Mouse (Mus musculus) urinary bladder, postnatal 4 days (tissue): ENCODE measurements around the gene Rsph1.

Experiments
- DNase-seq, 2 experiments: peaks; one replicate each; pipeline ENCODE4 v3.0.0; 2021 to 2022; ENCODE audit warnings: low spot score in 2 of 2

Rsph1 gene

DNA sequence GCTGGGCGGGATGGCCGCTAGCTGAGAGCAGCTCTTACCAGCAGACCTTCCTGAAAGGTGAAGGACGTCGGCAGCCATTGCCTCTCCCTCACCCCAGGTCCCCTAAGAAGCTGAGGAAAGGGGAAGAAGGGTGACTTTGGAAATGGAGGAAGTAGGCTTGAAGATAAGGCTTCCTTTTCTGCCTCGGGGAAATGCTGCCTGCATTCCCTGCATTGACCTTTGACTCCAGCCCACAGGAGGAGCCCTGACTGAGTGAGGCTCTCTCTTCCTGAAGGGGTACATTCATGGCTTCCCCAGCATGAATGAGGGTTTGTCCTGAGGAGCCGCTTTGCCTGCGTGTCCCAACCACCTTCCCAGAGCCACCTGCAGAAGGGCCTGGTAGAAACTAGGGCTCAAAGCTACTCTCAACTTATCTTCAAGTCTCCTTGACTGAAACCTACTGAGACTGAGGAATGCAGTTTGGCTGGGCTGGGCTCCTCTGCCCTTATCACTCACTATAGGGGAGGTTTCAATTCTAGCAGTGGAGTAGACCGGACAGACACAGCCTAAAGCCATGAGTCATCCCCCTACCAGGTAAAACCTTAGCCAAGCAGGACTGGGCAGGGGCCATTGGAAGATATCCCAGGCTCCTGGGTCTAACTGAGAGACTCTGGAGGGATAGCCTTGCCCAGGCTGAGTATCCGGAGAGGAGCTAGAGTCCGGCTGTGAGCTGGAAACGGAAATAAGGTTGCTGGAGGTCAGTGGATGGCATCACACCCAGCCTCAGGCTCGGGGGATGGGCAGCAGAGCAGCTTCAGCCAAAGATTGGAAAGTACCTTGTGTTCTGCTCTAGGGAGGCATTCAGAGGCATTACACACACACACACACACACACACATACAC, 28.0 kb upstream of the Rsph1 start:
- DNase-seq = peak in 1 of 2 experiments; percentile 59

GRCm38 (mm10) chr17:31303401-31303800, 26.2 kb upstream of the Rsph1 start:
- no peak for DNase-seq

DNA sequence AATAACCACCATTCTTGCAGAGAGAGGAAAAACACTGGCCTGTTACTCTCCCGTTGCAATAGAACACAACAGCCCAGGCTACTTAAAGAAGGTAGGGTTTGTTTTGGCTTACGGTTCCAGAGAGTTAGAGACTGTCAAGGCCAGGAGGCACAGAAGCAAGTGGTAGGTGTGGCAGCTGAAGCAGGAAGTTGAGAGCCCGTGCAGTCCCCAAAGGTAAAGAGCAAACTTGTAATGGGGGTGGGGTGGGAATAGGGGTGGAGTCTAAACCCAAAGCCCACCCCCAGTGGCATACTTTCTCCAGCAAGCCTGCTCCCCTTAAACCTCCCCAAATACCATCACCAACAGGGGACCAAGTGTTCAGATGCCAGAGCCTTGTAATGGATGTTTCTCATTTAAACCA, 23.6 kb upstream of the Rsph1 start:
- no peak for DNase-seq

DNA sequence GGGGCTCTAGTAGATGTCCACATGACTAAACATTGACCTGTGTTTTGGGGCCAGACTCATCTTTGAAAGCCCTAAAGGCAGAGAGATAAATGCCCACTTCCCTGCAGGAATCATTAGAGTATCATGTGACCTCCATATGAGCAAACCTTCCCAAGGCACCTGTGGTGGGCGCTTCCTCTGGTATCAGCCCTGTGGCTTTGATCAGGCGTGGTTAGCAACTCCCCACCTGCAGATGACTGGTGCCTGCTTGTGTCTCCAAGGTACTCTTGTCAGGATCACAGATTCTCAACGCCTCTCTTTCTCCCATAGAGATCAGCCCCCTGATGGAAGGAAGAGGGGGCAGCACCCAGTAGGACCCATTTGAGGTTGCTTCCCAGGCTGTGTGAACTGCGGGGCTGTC, 22.8 kb upstream of the Rsph1 start:
- no peak for DNase-seq

DNA sequence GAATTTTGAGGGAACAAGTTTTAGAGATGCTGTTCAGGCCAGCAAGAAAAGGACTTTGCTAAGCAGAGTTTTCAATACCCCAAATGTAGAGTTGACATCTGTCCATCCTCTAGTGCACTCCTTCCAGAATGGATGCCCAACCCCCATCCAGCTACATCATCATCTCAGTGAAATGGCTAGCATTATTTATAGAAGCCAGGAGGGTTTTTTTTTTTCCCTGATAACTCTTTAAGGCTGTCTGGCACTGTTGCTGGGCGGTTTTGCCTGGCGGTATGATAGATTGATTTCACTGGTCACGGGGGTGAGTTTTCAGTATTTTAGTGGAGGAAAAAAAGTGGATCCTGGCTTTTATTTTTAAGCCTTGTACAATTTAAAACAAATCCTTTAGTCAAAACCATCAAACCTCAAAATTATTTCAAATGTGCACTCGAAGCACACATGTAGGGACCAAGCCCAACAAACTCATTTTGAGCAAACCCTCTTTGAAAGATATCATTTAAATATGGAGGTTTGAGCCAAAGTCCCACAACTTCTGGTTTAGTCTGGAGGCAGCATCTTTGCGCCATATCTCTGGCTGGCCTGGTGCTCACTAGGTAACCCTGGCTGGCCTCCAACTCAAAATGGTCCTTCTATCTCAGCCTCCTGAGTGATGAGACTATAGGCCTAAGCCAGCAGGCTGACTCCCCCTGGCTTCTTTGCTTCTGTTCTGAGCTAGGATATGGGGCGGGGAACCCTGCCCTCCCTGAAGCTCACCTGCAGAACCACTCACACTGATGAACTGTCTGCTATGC, 21.4 kb upstream of the Rsph1 start:
- no peak for DNase-seq

DNA sequence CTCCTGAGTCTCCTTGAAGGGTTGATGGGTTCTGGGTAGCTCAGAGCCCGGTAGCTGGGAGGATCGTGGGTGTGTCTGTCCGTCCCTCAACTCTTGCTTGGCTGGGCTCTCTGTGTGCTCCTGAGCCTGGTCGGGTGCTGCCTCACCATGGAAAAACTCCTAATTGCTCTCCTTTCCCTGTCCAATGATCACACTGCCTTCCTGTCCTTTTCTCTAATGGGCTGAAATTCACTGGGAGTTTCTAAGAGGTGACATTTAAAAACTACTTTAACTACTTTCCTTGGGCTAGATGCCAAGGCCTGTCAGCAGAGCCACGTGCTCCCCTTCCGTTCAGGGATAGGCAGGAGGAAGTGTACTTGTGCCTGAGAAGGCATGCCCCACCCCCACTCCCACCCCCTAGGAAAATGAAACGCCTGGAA, 20.3 kb upstream of the Rsph1 start:
- no peak for DNase-seq

DNA sequence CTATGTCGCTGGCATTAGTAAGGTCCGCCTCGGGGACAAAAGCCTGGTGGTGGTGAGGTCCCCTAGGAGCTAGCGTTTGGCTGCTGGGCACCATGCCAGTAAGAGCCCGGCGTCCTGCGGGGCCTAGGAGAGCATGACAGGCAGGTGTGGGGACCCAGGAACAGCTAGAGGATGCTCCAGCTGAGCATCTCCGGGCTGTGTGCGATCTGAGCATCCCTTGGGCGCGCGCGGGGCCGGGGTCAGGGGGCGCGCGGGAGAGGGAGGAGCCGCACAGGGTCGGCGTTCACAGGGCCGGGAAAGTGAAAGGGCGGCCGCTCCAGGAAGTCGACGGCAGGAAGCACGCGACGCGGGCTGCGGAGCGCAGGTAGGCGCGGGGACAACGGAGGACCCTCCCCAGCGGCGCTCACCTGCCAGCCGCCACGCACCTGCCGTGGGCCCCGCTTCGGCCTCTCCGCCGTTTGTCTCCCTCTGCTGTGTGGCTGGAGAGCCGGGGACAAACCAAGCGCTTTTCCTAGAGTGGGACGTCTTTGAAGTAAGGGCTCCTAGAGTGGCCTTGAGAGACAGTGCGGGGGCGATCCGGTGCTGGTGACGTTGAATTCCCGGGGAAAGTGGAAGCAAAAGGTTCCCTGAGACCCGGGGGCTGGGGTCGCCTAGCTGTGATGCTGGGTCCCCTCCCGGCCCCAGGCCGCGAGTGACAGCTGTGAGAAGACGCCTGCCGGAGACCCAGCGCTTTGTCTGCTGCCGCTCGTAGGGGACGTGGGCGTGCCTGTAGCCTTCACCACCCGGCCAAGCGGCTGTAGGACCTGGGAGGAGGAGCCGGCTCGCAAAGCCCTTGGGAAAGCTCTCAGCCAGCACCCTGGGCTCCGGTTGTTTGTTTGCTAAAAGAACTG, 19.0 kb upstream of the Rsph1 start:
- DNase-seq = peak; percentile 79 to 81

DNA sequence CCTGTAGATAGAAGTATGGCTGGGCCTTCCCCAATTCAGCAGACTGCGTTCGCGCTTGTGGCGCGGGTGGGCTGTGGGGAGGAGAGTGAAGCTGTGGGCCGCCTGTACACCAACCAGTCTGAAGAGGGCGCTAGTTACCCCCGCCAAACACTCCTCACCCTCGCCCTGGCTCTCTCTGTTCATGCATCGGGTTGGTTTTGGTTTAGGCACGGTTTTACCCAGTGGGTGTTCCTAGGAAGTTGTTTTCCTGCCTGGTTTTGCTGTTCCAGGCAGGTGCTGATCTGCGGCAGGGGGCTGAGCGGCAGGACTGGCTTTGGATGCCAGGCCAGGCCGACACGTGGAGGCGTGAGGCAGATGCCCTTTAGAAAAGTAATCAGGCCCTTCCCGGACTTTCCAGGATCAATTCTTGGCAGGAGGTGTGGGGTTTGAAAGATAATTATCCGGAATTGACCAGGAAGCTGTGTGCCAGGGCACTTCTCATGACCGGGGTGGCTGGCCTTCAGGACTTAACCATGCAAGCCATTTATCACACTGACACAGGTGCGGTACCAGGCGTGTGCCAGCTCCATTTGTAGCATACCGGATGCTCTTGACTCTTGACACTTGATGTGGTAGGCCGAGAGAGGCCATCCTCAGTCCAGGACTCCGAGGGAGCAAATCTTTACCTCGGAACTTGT, 18.2 kb upstream of the Rsph1 start:
- no peak for DNase-seq

GRCm38 (mm10) chr17:31294363-31295214, 17.4 kb upstream of the Rsph1 start:
- DNase-seq = no peak

- no peak for DNase-seq
Measured at GRCm38 (mm10) chr17:31290859-31291258, 13.7 kb upstream of the Rsph1 start.

GRCm38 (mm10) chr17:31290311-31290710, 13.1 kb upstream of the Rsph1 start:
- DNase-seq = no peak

DNA sequence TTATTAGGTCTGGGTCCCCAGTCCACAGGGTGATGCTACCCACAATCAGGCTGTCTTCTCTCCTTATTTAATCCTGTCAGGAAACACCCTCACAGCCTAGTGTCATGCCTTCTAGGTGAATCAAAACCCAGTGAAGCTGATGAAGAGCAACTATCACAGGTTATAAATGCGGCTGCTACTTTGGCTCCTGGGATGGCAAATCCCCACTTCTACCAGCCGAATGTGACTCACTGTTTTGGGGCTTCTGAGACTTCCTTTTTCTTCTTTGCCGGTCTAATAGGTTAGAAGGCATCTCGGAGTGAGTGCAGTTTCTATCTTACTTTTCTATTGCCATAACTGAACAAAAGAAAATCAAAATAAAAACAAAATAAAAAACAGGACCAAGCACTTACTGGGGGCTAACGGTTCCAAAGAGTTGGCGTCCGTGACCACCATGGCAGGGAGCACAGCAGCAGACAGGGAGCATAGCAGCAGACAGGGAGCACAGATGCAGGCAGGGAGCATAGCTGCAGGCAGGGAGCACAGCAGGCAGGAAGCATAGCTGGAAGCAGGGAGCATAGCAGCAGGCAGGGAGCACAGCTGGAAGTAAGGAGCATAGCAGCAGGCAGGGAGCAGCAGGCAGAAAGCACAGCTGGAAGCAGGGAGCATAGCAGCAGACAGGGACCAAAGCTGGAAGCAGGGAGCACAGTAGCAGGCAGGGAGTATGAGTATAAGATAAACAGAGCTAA, 12.0 kb upstream of the Rsph1 start:
- no peak for DNase-seq

- DNase-seq = no peak
Measured at GRCm38 (mm10) chr17:31287216-31287615, 10.0 kb upstream of the Rsph1 start.

DNA sequence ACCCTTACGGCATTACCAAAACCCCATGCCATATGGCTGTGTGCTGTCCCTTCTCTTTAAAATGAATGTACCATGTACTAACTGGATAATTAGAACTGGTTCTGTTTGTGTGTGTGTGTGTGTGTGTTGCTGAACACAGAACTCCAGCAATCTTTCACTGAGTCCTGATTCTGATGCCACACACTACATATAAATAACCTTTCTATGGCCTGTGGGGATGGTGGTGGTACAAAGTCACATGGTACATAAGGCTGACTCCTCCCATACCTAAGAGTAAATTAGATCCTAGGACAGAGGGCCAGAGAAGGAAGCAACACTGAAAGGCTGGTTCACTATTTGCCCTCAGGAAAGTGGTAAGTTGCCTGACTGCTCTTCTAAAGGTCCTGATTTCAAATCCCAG, 9.3 kb upstream of the Rsph1 start, which contains the start of gene Slc37a1:
Gene Slc37a1, plus strand, starts transcription at position 301 of the 400 bp plus-strand sequence.
- DNase-seq = no peak

DNA sequence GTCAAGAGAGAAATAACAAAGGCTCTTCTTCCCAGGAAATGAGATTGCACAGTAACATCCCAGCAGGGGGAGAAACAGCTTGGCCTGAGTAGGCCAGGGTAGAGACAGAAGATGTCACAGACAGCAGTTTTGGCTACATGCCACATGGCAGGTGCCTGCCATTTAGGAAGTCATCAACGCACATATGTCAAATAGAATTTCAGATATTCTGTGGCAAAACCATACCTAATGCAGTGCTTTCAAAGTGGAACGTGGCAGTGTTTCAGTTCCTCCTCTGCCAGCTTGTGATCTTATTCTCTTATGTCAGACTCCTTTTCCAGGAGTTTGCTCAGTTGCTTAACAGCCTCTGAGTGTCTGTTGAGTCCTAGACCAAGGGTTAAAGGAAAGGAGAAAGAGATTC, 8.7 kb upstream of the Rsph1 start:
- DNase-seq = no peak

- DNase-seq = no peak
Measured at GRCm38 (mm10) chr17:31282687-31283053, 5.5 kb upstream of the Rsph1 start.

DNA sequence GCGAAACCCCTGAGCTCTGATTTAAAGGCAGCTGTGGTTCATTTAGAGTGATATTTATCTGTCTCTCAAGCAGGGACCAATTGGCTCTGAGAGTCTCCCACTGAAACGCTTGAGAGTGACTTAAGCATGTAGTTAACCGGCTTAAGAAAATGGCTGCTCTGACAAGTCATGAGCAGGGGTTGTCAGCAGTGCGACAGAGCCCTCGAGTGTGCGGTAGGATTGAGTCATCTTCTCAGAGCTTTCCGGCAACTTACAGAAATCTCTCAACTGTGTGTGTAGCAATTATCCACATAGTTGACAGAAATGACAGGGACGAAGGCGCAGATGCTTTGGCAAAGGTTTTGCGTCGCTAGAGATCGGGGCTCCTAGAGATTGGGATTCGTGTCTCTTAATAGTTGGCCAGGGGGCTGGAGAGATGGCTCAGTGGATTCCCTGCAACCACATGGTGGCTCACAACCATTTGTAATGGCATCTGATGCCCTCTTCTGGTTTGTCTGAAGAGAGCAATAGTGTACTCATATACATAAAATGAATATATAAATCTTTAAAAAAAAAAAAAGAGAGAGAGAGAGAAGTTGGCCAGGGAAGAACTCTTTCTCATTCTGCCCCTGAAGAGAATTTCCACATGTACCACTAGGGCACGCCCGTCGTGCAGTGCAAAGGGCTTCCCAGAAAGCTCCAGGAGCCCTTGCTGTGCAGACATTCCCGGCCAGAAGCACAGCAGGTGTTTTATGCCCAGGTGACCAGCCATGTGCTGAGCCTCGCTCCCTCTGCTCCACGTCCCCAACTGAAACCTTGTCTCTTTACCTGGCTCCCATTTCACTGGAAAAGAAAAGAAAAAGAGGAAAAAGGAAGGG, 4.9 kb upstream of the Rsph1 start:
- no peak for DNase-seq

DNA sequence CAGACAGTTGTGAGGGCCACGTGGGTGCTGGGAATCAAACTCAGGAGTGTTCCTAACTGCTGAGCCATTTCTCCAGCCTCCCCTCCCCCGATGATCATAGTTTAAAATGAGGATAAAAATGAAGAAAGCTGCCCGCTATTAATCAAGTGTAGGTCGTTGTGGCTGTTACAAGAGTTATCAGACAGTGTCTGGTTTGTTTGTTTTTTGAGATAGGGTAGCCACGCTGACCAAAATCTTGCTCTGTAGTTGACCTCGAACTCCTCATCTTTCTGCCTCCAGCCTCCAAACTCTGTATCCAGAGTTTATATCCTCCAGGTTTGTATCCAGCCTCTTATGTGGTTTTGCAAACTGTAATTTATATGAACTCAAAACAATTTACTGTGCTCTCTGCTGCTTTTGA, 3.1 kb upstream of the Rsph1 start:
- DNase-seq = no peak

- DNase-seq = no peak
Measured at GRCm38 (mm10) chr17:31279541-31279940, 2.4 kb upstream of the Rsph1 start.
